Mouse (Mus musculus) fat pad, adult 2 months (tissue): Measurements from ENCODE around the gene Gabrd.
"Not testable (repeated sequence)": the region's sequence is repeated elsewhere in the genome, so short reads cannot be mapped to it uniquely, and the experiment has no call there.

Source experiments
- DNase-seq: peaks from one replicate; pipeline ENCODE4 v3.0.0-alpha.2; 2011; ENCODE audit warnings: low read depth, low spot score; ENCODE audit errors: extremely low read depth

Gene Gabrd

DNA sequence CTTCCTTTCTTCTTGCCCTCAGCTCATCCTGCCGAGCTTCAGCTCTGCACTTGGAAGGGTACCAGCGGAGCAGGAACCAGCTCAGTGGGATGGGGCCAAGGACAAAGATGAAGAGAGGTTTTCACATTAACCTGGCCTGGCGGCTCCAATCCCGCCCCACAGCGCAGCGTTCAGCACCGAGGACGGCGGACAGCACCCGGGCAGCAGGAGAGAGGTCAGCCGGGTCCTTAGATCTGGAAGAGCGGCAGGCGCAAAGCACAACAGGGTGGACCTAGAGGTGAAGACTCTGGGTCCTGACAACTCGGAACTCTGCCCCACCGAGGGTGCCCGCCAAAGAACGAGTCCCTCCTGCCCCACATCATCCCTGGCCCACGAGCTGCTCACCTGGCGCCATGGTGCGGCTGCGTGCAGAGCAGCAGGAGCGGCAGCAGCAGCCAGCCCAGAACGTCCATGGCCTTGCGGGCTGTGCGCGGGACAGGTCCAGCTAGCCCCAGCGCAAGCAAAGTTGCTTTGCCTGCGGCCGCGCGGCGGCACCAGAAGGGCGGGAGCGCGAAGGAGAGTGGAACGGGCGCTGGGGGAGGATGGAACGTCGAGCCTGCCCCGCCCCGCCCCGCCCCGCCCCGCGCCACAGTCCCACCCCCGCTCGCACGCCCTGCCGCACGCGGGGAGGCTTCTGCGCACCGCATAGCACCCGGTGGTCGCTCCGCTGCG lies at the start of gene Gabrd:
Gene Gabrd, minus strand, starts transcription at position 602 of the 711 bp plus-strand sequence.
- DNase-seq, result no peak

DNA sequence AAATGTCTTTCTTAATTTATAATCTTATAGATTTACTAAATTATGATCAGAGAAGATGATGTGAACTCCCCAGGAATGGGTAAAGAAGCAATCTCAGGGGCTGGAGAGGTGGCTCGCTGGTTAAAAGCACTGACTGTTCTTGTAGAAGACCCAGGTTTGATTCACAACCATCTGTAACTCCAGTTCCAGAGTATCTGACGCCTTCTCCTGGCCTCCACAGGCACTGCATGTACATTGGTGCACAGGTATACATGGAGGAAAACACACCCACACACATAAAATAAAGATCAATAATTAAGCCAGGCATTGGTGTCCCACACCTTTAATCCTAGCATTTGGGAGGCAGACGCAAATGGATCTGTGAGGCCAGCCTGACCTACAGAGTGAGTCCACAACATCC lies 44.9 kb upstream of the Gabrd start:
- no peak for DNase-seq

DNA sequence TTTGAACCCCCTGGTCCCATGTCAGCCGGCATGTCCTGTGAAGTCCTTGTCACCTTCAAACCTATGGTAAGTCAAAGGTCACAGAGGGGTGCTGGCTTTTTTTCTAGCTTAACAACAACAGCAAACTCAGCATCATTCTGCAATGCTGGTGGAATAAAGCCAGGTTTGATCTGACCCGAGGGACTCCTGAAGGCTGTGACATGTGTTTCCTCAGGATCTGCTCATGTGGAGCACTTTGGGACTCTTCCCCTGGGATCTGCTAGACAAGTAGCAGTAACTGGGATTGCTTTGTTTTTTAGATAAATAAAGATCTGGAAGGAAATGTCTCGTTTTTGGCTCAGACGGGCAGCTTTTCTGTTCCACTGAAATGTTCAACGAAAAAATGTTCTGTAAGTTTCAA lies 36.1 kb upstream of the Gabrd start:
- DNase-seq, result no peak

DNA sequence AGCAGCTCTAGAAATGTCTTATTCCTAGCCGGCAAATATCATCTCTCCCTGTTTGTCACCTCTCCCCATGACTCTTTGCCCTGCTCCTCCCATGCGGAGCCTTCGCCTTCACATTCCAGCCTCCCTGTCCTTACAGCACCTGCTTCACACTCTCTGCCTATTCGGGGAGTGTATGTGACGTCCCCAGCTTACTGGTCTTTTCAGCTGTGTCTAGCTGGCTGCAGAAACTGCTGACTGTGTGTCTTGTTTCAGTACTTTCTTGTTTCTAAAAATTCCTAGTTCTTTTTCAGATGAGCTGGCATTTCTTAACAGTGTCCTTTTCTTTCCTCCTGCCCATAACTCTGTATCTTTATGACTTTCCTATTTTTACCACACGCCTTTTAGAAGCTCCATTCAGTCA lies 34.4 kb upstream of the Gabrd start:
- no peak for DNase-seq

DNA sequence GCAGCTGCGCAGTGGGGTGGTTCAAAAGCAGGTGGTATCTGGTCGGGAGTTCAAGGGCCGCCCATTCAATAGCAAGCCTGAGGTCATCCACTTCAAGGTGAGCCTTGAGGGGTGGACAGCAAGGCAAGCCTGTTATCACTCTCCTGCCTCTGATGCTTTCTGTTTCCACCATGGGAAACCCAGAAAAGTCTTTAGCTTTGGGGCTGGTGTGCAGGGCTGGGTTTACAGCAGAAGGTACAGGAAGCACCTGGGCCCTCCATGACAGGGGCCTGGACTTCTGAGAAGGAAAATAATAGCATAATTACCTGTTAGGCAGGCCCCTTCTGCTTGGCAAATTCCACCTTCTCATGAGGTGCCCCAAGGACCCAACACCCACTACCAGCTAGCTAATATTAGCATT lies 31.3 kb upstream of the Gabrd start:
- no peak for DNase-seq

DNA sequence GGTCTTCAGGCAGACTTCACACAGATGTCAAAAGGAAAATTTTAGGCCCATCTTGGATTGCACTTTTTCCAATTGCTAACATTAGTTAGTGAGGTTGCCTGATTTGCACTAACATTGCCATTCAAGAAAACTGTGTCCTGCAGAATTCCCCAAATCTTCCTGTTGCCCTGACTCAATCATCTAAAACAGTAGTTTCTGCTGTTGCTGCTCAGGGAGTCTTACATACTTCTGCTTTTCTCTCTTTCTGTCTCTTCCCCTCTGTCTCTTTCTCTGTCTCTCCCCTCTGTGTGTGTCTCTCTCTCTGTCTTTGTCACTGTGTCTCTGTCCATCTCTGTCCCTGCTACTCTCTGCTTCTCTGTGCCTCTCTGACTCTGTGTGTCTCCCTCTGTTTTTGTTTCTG lies 30.5 kb upstream of the Gabrd start:
- DNase-seq, result no peak

DNA sequence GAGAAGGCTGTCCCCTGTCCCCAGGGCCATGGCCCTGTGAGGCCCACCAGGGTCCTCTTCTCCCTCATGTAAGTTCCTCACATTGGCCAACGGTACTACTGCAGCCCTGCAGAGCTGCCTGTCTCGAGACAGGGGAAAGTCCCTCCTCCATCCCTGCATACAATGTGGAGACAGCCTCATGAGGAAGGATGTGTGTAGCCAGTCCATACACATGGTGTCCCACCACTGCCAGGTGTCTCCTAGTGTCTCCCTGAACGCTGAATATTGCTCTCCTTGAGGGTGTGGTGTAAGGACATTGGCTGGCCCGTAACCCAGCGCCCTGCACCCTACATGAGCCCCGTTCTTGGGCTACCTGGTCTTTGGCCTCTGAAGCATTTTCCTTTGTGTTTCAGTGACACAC lies 28.4 kb upstream of the Gabrd start:
- no peak for DNase-seq

DNA sequence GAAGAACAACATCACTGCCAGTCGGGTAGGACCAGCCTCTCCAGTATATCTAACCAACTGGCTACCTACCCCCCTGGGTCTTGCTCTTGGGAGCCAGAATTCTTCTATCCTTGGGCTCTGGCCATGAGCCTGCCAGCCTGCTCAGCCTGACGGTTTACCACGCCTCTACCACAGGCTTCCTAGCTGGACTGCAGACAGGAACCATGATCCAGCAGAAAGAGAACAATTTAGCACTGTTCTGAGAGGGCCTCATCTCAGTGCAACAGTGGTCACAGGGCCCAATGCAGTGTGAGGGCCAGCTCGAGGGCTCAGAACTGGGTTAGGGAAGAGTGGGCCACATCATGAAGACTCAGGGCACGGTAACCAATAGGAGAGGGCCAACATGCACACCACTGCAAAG lies 26.1 kb upstream of the Gabrd start:
- DNase-seq, result no peak

DNA sequence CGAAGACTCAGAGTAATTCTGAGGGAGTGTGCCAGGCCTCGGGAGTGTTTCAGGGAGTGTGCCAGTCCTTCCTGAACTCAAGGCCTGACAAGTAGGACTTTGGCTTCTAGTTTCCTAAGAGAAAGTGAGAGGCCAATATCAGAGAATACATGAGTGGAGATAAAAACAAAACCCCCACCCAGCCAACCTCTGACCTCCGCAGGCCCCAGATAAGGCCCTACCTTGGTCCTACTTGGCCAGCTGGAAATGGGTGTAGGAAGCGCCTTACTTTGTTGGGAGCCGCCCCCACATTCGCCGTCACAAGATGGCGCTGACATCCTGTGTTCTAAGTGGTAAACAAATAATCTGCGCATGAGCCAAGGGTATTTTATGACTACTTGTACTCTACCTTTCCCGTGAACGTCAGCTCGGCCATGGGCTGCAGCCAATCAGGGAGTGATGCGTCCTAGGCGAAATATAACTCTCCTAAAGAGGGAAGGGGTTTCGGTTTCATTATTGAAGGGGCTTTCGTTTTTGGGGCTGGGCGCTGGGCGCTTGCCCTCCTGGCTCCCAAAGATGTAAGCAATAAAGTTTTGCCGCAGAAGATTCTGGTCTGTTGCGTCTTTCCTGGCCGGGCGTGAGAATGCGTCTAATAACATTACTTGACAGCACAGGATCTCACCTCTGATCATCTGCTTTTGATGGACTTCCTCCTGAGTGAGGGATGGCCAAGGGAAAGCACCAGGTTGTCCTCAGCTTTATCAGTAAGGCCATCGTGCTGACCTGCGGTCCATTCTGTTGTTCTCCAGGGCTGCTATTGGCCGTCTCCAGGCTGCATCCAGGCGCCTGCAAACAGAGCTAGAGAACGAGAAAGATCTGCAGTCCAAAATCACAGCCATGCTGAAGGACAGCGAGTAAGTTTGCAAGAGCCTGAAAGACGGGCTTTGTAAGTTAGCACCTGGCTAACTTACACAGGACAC lies 23.8 kb upstream of the Gabrd start:
- not testable (repeated sequence) for DNase-seq

DNA sequence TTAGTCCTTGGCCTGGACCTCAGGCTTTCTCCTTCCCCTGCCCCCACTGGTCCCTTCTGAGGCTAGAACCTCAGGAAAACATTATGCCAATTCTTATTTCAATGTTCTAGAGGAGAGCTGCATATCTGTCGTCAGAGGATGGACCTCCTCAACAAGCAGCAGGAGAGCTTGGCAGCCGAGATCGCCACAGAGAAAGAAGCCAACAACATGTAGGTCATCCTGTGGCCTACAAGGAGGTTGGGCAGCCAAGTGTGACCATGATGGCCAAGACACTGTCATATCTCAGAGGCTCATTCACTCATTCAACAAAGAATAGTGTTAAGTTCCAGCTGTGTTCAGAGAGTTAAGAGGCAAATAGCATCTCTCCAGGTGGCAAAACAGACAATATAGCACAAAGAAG lies 22.2 kb upstream of the Gabrd start:
- DNase-seq, result no peak

DNA sequence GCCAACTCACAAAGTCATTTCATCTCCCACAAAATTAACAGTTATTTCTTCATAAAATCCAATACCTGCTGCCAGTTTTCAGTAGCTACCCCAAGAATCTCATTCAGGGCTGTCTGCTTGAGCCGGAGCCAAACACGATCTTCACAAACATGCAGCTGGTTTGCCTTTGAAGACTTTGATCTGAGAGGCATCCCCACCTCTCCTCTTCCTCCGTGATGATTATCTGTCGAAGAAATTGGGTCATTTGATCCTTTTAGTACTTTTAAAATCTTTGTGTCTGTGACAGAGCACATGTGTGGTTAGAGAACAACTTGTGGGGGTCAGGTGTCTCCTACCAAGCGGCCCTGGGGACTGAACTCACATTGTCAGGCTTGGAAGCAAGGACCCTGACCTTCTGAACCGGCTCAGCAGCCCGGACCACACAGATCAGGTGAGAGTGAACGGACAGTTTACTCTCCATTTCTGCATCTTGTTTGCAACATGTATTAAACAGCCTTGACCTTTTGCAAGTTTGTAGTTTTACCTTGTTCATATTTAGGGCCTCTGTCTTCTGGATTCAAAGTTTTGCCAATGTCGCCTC lies 16.8 kb upstream of the Gabrd start:
- no peak for DNase-seq

DNA sequence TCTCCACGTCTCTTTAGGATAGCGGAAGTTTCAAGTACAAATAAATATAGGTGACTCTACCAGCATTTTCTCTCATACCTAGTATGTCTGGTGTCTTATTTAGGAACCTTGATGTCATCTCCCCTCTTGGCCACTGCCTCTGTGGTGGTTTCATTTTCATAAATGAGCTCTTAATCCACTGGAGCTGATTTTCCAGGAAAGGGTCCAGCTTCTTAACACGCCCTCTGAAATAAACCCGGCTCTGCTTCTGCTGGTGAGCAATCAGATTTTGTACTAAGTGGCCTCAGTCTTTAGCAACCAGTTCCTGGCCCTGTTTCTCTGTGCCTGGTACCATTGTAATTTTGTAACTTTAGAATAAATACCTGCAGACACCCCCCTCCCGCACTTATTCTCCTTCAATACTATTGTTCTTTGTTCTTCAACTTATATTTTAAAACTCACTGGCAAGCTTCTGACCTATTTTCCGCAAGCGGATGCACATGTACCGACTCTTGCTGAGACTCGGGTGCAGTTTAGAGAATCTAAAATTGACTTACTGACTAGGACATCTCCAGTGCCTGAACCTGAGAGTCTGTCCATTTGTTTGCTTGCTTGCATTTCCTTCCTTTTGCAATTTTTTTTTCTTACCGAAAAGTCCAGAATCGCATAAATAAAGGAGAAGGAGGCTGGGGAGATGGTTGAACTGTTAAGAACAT lies 15.9 kb upstream of the Gabrd start:
- no peak for DNase-seq

DNA sequence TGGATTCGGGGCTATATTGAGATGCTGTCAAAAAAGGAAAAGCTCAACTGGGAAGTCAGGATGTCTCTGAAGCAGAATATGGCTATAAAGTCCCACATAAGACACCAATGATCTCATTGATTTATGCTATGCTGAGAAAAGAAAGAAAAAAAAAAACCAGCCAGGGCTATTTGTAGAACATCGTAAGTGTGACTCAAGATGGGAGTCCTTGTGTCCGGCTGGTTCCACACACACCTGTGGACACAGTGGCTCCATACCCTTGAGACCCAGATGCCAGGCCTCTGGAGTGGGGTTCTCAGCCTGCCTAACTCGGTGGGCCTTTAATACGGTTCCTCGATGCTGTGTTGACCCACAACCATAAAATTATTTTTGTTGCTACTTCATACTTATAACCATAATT lies 14.2 kb upstream of the Gabrd start:
- DNase-seq, result no peak

DNA sequence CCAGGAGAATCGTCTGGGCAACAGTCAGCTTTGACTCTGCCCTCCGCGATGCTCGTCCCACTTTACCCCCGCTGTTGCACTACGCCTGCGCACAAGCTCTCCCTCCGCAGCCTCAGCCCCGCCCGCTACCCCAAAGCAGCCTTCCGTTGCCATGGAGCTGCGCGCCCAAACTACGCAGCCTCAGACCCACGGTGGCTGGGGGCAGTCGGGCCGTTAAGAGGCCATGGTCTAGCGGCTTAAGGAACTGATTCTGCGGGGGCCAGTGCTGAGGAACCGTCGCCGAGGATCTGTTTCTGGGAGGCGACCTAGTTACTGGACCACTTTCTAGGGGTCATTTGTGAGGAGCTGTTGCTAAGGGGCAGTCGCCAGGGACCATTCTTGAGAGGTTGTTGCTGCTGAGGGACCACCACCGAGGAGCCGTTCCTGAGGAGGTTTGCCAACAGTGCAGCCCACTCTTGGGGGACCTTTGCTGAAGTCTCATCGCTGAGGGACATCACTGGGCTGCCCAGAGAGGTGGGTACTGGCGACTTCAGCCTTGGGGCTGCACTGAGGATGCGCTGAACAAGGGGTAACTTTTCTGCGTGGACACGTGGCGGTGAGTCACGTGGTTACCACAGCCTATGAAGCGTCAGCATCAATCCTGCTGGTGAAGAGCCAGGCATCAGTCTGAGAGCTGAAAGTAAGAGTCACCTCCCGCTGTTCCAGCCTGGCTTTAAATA lies 11.3 kb upstream of the Gabrd start, which contains the start of gene Cfap74:
Gene Cfap74, plus strand, starts transcription at position 133 of the 719 bp plus-strand sequence.
- DNase-seq, result no peak

DNA sequence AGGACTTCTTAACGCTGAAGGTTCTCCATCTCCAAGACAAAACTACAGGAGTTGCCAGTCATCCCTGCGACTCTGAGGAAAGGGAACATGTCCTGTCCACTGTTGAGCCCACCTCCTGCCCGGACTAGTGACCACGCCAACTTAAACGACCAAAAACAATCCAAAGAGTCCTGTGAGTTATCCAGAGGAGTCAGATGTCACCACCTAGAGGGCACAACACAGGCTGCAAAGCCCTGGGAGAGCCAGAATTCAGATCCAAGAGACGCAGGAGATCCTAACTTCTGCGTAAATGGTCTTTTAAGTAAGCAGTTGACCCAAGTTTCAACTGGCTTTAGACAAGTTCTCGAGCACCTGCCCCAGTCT lies 10.8 kb upstream of the Gabrd start:
- no peak for DNase-seq

DNA sequence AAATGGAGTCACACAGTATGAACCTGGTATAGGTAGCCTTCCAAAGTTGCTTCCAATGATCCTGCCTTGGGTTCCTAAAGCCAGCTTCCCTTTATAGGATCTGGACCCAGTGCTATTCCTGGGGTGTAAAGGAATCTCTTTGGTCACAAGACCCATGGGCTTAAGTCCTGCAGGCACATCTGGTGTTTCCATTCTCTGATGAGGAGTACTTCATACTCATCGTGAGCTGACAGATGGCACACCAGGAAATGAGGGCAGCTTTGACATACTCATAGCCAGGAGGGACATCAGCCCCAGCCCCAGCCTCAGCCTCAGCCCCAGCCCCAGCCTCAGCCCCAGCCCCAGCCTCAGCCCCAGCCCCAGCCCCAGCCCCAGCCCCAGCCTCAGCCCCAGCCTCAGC lies 4.6 kb upstream of the Gabrd start:
- no peak for DNase-seq

DNA sequence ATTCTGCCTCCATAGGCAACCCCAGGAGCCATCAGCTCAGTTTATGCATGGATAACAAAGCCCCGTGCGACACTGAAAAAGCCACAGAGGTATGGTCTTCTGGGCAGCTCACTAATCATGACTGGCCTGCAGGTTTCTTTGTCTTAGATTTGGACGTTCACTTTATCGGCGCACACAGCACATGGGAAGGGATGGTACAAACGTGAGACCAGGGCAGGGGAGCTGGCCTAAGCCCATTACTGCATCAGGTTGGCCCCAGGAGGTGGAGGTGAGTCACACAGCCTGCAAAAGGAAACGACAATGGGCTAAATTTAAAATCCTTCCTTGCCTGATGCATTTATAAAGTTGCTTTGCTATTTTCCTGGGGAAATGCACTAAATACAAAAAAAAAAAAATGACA lies 3.2 kb upstream of the Gabrd start:
- DNase-seq, result no peak

DNA sequence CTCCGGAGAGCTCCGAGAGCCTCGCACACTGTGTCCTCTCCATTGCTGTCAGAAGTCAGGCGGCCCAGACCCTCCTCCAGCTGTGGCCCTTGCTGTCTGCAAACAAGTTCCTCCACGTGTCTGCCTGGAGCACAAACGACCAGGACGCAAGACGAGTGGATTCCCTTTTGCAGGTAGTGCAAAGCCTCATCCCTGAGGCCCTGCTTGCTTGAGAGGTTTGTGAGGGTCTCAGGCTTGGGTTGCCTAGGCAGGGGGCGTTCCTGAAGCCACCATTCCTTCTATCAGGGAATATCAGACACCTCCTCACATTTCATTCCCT lies 269 bp upstream of the Gabrd start:
- DNase-seq, result no peak

DNA sequence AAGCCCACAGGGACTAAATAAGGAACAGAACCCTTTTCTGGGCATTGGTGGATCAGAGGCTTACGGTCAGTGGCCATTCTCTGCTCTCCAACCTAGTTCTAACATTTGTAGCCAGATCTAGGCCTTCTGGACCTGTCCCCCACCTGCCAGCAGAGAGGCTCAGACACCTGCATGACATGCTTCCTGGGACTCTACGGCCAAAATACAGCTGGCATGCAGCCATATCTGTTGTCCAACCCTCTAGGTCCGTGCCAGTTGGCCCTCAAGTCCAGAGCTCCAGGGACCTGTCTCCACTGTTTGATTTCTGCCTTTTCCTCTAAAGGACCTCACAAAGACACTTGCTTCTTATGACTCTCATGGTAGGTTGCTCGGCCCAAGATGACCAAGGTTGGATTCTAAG lies 1.2 kb downstream of the Gabrd start:
- DNase-seq, result no peak

DNA sequence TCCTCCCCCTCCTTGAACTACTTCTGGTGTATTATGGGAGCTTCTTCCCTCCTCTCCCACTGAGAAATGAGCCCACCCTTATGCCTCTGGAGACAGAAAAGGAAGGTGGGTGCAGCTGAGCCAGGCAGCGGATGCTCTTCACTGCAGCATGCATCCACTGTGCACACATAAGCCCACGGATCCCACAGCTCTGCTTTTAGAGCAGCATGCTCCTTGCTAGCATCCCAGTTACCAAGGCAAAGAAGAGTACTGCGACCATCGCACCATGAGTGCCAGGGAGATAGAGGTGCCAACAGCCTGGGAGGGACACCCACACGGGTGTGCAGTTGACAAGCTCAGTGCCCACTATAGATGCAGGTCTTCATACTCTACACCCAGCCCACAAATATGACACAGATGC lies 2.4 kb downstream of the Gabrd start:
- no peak for DNase-seq

DNA sequence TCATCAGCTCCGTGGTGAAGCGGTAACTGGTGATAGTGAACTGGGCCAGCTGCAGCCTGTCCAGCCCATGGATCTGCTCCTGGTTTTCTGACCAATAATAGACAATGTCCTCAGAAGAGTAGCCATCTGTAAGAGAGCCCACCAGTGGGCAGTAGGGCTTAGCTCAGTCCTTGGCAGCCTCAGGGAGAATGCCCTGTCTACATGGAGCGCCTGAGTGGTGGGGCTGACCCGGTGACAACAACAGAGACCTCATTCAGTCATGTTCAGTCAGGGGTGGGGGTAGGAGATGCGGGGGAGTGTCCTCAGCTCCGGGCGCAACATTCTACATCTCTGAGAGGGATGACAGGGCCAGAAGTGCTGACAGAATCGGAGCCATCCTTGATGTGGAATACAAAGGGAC lies 10.7 kb downstream of the Gabrd start:
- no peak for DNase-seq
